Mouse (Mus musculus) liver, embryonic 14.5 days (tissue): ENCODE data around the gene Gfy. TPM values are rescaled to one million over a fixed set of nuclear protein-coding genes. Genes with fewer than 3 reads are reported as not detected.
"Not testable (repeated sequence)": the region's sequence is repeated elsewhere in the genome, so short reads cannot be mapped to it uniquely, and the experiment has no call there.

Experiments used
- ATAC-seq: fragments of 200-750 bp; cut with Nextera tagmentation; 2 replicates; pipeline ENCODE4 v1.8.0; 2017; ENCODE audit warnings: moderate number of reproducible peaks, mild to moderate bottlenecking, moderate library complexity; ENCODE audit not compliant: insufficient read depth
- DNase-seq, 3 experiments: peaks; one replicate each; pipeline ENCODE4 v3.0.0-alpha.2; 2012 to 2013; ENCODE audit warnings: low read depth in 3 of 3, low spot score in 3 of 3
- H3K27ac ChIP-seq: fragments of 300-500 bp; sonication (generic); 2 replicates; pipeline ENCODE4 v1.5.1; 2014; ENCODE audit warnings: moderate library complexity, mild to moderate bottlenecking, control low read depth, inconsistent platforms
- H3K27me3 ChIP-seq: fragments of 300-500 bp; sonication (generic); 2 replicates; pipeline ENCODE4 v1.6.1; 2014; ENCODE audit warnings: mild to moderate bottlenecking, low read length, moderate library complexity; ENCODE audit not compliant: control insufficient read depth, insufficient read depth
- H3K36me3 ChIP-seq: fragments of 300-500 bp; sonication (generic); replicated peaks from 2 replicates; pipeline ENCODE4 v1.6.1; 2014; ENCODE audit warnings: low read depth; ENCODE audit not compliant: control insufficient read depth, insufficient read depth
- H3K4me1 ChIP-seq, 2 experiments: fragments of 200-500 bp in 1 of 2; fragments of 300-500 bp in 1 of 2; sonication (generic) in 1 of 2; replicated peaks; 2 replicates each; pipeline ENCODE4 v1.6.1; 2012 to 2014; ENCODE audit warnings: antibody characterized with exemption in 1 of 2, inconsistent platforms in 1 of 2, low read length in 1 of 2; ENCODE audit not compliant: control insufficient read depth in 2 of 2, insufficient read depth in 2 of 2
- H3K4me2 ChIP-seq: fragments of 300-500 bp; sonication (generic); 2 replicates; pipeline ENCODE4 v1.6.1; 2014; ENCODE audit warnings: low read depth, mild to moderate bottlenecking, control low read depth, moderate library complexity
- H3K4me3 ChIP-seq, 2 experiments: fragments of 200-500 bp in 1 of 2; fragments of 300-500 bp in 1 of 2; sonication (generic) in 1 of 2; 2 replicates each; pipeline ENCODE4 v1.5.1; 2012 to 2014; ENCODE audit warnings: low read depth in 2 of 2, low read length in 2 of 2, mild to moderate bottlenecking in 2 of 2, control low read depth in 1 of 2, inconsistent platforms in 1 of 2, moderate library complexity in 1 of 2; ENCODE audit not compliant: insufficient read depth in 1 of 2
- H3K9ac ChIP-seq: fragments of 300-500 bp; sonication (generic); replicated peaks from 2 replicates; pipeline ENCODE4 v1.6.1; 2014; ENCODE audit warnings: mild to moderate bottlenecking, control low read depth, moderate library complexity
- H3K9me3 ChIP-seq: fragments of 300-500 bp; sonication (generic); 2 replicates; pipeline ENCODE4 v1.6.1; 2016; ENCODE audit warnings: low read length, mixed read lengths; ENCODE audit not compliant: control insufficient read depth
- CTCF ChIP-seq: IDR thresholded peaks from 2 replicates; pipeline ENCODE4 v1.5.1; 2016; ENCODE audit warnings: antibody characterized with exemption, low read depth, control low read depth
- EP300 ChIP-seq: IDR thresholded peaks from 2 replicates; pipeline ENCODE4 v1.6.1; 2016; ENCODE audit warnings: antibody characterized with exemption, low read depth
- WGBS: fragments of 180-500 bp; shearing (Covaris S2); extraction: QIAGEN DNeasy Blood & Tissue Kit; methylation state at CpG from one replicate; pipeline ENCODE4 v1.1.7; 2014; ENCODE audit not compliant: insufficient replicate concordance; 5-methylcytosine and 5-hydroxymethylcytosine counted together
- polyA plus RNA-seq, 2 experiments: library from polyadenylated mRNA; depleted of rRNA in 1 of 2; stranded (reverse) in 1 of 2; unstranded in 1 of 2; fragments of >200 nt; fragmentation: Nextera tagmentation in 1 of 2; extraction: Ambion mirVana in 1 of 2; gene quantifications; 2 replicates each; pipeline versions ENCODE4 v1.2.1 to v1.2.3; 2012 to 2014

Gfy gene
- polyA plus RNA-seq, 2 experiments: not detected

- Histone ChIP-seq H3K27ac (no peak overlapping the region), H3K9ac (no peak overlapping the region)
- WGBS: 3% methylated on average over 23 of the region's 23 CpGs
These were observed 3.4 kb downstream of the Gfy start for GRCm38 (mm10) chr7:45175929-45176328.

GRCm38 (mm10) chr7:45175398-45175797, 4.0 kb downstream of the Gfy start:
- ATAC-seq: no peak
- H3K4me3 ChIP-seq: no peak overlapping the region
- DNase-seq: no peak
- no peaks in the 10 kb centered on the region for H3K36me3 ChIP-seq
- no peaks in the 10 kb centered on the region for H3K4me1 ChIP-seq
- TF ChIP-seq CTCF (no peak), EP300 (no peak)
- WGBS: 3% methylated on average over 13 of the region's 13 CpGs
- H3K4me2 ChIP-seq: no peak overlapping the region
- no peak overlapping the region for H3K9ac ChIP-seq
- peaks cover 68% of the 10 kb centered on the region for H3K27me3 ChIP-seq
- no peak overlapping the region for H3K27ac ChIP-seq
- no peaks in the 10 kb centered on the region for H3K9me3 ChIP-seq

More at GRCm38 (mm10) chr7:45175929-45176328, 3.4 kb downstream of the Gfy start:
- no peak for ATAC-seq
- no peaks in the 10 kb centered on the region for H3K9me3 ChIP-seq
- no peaks in the 10 kb centered on the region for H3K4me1 ChIP-seq
- no peaks in the 10 kb centered on the region for H3K36me3 ChIP-seq
- no peak for TF ChIP-seq EP300
- no peak for TF ChIP-seq CTCF
- H3K4me3 ChIP-seq: no peak overlapping the region
- H3K27me3 ChIP-seq: peaks cover 74% of the 10 kb centered on the region
- no peak for DNase-seq
- H3K4me2 ChIP-seq: no peak overlapping the region

GRCm38 (mm10) chr7:45174567-45175280, 4.6 kb downstream of the Gfy start:
- ATAC-seq (no peak), DNase-seq (no peak)
- no peaks in the 10 kb centered on the region for H3K9me3 ChIP-seq
- H3K9ac ChIP-seq: no peak overlapping the region
- H3K36me3 ChIP-seq: no peaks in the 10 kb centered on the region
- TF ChIP-seq CTCF (no peak), EP300 (no peak)
- peaks cover 62% of the 10 kb centered on the region for H3K27me3 ChIP-seq
- no peak overlapping the region for H3K27ac ChIP-seq
- H3K4me3 ChIP-seq: no peak overlapping the region
- H3K4me1 ChIP-seq: no peaks in the 10 kb centered on the region
- WGBS: 4% methylated on average over 26 of the region's 29 CpGs
- no peak overlapping the region for H3K4me2 ChIP-seq

- not testable (repeated sequence) for DNase-seq, H3K4me2 ChIP-seq, H3K9me3 ChIP-seq, H3K4me3 ChIP-seq, H3K9ac ChIP-seq, H3K36me3 ChIP-seq, H3K4me1 ChIP-seq, ATAC-seq, H3K27ac ChIP-seq
- TF ChIP-seq CTCF: peak; percentile 60
- H3K27me3 ChIP-seq: peaks cover 59% of the 10 kb centered on the region
- WGBS: 46% methylated on average over 1 of the region's 1 CpGs
These were observed 5.6 kb downstream of the Gfy start for GRCm38 (mm10) chr7:45173772-45174171.

GRCm38 (mm10) chr7:45172974-45173373, 6.4 kb downstream of the Gfy start:
- no peak for ATAC-seq
- no peaks in the 10 kb centered on the region for H3K4me1 ChIP-seq
- H3K4me3 ChIP-seq: no peak overlapping the region
- H3K4me2 ChIP-seq: no peak overlapping the region
- WGBS: 38% methylated on average over 7 of the region's 7 CpGs
- no peaks in the 10 kb centered on the region for H3K36me3 ChIP-seq
- no peak overlapping the region for H3K9ac ChIP-seq
- TF ChIP-seq EP300: no peak
- peak; percentile 79 for TF ChIP-seq CTCF
- peaks cover 59% of the 10 kb centered on the region for H3K27me3 ChIP-seq
- peaks cover 4% of the 10 kb centered on the region; the same call in 1 of the 2 replicates for H3K9me3 ChIP-seq
- DNase-seq: no peak
- H3K27ac ChIP-seq: no peak overlapping the region
